Mouse (Mus musculus) stomach, embryonic 16.5 days (tissue): Measurements from ENCODE around the gene Mndal. TPM values are rescaled to one million over a fixed set of nuclear protein-coding genes. Genes with fewer than 3 reads are reported as not detected.
"Not testable (repeated sequence)": the region's sequence is repeated elsewhere in the genome, so short reads cannot be mapped to it uniquely, and the experiment has no call there.

Experiments used
- ATAC-seq: fragments of 200-750 bp; cut with Nextera tagmentation; 2 replicates; pipeline ENCODE4 v1.8.0; 2017; ENCODE audit warnings: moderate number of reproducible peaks, moderate TSS enrichment; ENCODE audit not compliant: insufficient read depth, low FRiP score
- H3K27ac ChIP-seq: fragments of 300-500 bp; sonication (generic); 2 replicates; pipeline ENCODE4 v1.5.1; 2014; ENCODE audit warnings: low read length
- H3K27me3 ChIP-seq: fragments of 300-500 bp; sonication (generic); 2 replicates; pipeline ENCODE4 v1.6.1; 2014; ENCODE audit warnings: low read length, control low read depth, mixed read lengths; ENCODE audit not compliant: control insufficient read depth, insufficient read depth
- H3K36me3 ChIP-seq: fragments of 300-500 bp; sonication (generic); 2 replicates; pipeline ENCODE4 v1.6.1; 2014; ENCODE audit warnings: low read length; ENCODE audit not compliant: control insufficient read depth, insufficient read depth
- H3K4me1 ChIP-seq: fragments of 300-500 bp; sonication (generic); 2 replicates; pipeline ENCODE4 v1.6.1; 2014; ENCODE audit warnings: low read length, control low read depth, mixed read lengths; ENCODE audit not compliant: control insufficient read depth, insufficient read depth
- H3K4me2 ChIP-seq: fragments of 300-500 bp; sonication (generic); 2 replicates; pipeline ENCODE4 v1.6.1; 2014; ENCODE audit warnings: low read depth, low read length, mixed read lengths
- H3K4me3 ChIP-seq: fragments of 300-500 bp; sonication (generic); replicated peaks from 2 replicates; pipeline ENCODE4 v1.5.1; 2014; ENCODE audit warnings: mild to moderate bottlenecking, low read length
- H3K9ac ChIP-seq: fragments of 300-500 bp; sonication (generic); 2 replicates; pipeline ENCODE4 v1.6.1; 2014; ENCODE audit warnings: low read length
- H3K9me3 ChIP-seq: fragments of 300-500 bp; sonication (generic); replicated peaks from 2 replicates; pipeline ENCODE4 v1.6.1; 2016; ENCODE audit warnings: low read length, control low read depth; ENCODE audit not compliant: control insufficient read depth
- WGBS: fragments of 180-500 bp; shearing (Covaris S2); extraction: QIAGEN DNeasy Blood & Tissue Kit; methylation state at CpG from one replicate; pipeline ENCODE4 v1.1.7; 2014; 5-methylcytosine and 5-hydroxymethylcytosine counted together
- polyA plus RNA-seq: library from polyadenylated mRNA; unstranded; fragments of >200 nt; fragmentation: Nextera tagmentation; extraction: Ambion mirVana; gene quantifications from 2 replicates; pipeline ENCODE4 v1.2.1, GENCODE M21; 2015

Mndal gene
- polyA plus RNA-seq: 4.8 and 5.4 TPM in 2 replicates

GRCm38 (mm10) chr1:173941924-173942779 is at the start of gene Mndal, which contains the start of gene Ifi203:
Mndal (minus strand) TSS chr1:173942491.
Ifi203 (minus strand) TSS chr1:173942672.
- not testable (repeated sequence) for H3K4me2 ChIP-seq, H3K27ac ChIP-seq, H3K4me3 ChIP-seq, H3K9ac ChIP-seq, H3K27me3 ChIP-seq, H3K9me3 ChIP-seq, ATAC-seq, H3K36me3 ChIP-seq, H3K4me1 ChIP-seq
- 53% methylated on average over 3 of the region's 3 CpGs for WGBS

DNA sequence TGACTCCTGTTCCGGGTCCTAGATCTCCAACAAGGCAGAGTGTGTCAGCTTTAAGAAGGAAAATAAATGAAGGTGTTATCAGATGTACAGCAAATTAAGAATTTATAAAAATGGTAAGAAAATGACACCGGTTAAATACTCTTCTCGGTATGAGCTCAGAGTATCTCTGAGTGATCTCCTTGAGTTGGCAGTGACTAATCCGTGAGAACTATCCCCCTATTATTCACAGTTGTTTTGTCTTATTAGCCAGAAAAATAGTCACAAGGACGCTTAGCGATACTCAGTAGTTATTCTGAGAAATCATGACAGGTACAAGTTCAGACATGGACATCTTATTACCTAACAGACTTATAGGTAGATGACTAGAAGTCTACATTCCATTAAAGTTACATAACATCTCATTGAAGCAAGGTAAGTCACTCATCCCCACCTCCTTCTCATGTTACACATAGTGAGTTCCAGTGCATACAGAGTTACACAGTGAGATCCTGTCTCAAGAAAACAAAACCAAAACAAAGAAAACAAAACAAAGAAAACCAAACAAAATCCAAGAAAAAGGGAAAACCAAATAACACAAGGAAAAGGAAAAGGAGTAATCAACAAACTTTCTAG is 40.5 kb upstream of the Mndal start, which contains the start of gene Ifi202b:
Ifi202b (minus strand) TSS at position 51 of the 612 bp plus-strand sequence.
- ATAC-seq, H3K36me3 ChIP-seq, H3K4me2 ChIP-seq, H3K9me3 ChIP-seq, H3K9ac ChIP-seq, H3K4me3 ChIP-seq, H3K27me3 ChIP-seq, H3K27ac ChIP-seq, H3K4me1 ChIP-seq: not testable (repeated sequence)
- WGBS: 79% methylated on average over 6 of the region's 6 CpGs

DNA sequence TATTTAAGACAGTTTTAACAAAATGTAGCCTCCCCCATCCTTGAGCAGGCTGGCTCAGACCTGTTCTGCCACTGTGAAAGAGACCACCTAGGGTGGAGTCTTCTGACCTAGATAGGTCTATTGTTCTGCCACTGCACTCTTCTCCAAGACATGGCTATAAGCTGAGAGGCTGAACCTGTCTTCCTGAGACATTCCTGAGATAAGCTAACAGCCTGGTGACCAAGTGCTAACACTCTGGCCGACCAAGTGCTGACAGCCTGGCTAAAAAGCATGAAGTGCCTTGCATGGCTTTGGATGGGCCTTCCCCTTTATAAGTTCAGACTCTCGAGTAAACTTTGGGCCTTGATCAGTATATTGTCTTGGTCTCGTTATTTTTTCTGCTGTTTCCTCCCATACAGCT is 38.7 kb upstream of the Mndal start:
- not testable (repeated sequence) for H3K27me3 ChIP-seq, ATAC-seq, H3K27ac ChIP-seq, H3K4me3 ChIP-seq, H3K36me3 ChIP-seq, H3K4me2 ChIP-seq, H3K9me3 ChIP-seq, H3K4me1 ChIP-seq, H3K9ac ChIP-seq
- 18% methylated on average over 3 of the region's 3 CpGs for WGBS

DNA sequence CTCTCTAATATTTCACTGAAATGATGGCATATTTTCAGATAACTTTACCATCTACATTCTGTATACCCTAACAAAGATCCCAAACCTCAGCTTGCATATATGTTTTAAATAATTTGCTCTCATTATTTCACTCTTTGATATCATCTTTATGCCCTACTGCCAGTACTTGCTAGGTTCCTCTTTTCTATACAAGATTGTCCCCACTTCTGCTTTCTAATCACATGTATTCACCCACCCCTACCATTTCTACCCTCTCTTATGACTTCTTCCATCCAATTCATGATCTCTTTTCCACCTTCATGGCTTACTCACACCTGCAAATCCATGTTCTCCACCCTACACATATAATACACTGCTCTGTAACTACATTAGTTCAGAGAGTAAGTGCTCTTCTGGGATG is 35.3 kb upstream of the Mndal start:
- no peak overlapping the region for H3K9ac ChIP-seq
- H3K4me1 ChIP-seq: no peaks in the 10 kb centered on the region
- H3K36me3 ChIP-seq: no peaks in the 10 kb centered on the region
- no peak overlapping the region for H3K4me2 ChIP-seq
- H3K4me3 ChIP-seq: no peak overlapping the region
- no peak for ATAC-seq
- H3K27me3 ChIP-seq: no peaks in the 10 kb centered on the region
- no peaks in the 10 kb centered on the region for H3K9me3 ChIP-seq
- no peak overlapping the region for H3K27ac ChIP-seq

GRCm38 (mm10) chr1:173973111-173973510 is 30.8 kb upstream of the Mndal start:
- no peak overlapping the region for H3K4me3 ChIP-seq
- H3K27me3 ChIP-seq: no peaks in the 10 kb centered on the region

DNA sequence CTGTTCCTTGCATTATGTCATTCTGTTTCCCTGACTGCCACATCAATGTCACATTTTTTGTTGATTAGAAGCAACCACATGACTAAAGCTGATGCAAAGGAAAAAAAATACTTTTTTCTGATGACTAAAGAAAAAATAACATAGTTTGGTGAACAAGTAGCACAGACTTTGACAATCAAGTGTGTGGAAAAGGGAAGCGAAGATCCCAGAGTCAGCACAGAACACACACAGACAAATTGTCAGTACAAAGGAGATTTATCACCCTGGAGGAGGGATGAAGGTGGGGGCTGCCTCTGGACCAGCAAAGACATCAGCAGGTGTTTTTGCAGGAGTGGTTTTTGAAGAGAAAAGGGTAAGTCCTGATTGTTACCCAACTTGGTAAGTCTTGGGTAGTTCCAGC is 19.2 kb upstream of the Mndal start:
- not testable (repeated sequence) for H3K9me3 ChIP-seq, H3K4me2 ChIP-seq, ATAC-seq, H3K36me3 ChIP-seq, H3K4me3 ChIP-seq, H3K27ac ChIP-seq, H3K27me3 ChIP-seq, H3K9ac ChIP-seq, H3K4me1 ChIP-seq
- 68% methylated on average over 1 of the region's 1 CpGs for WGBS

More at GRCm38 (mm10) chr1:173973111-173973510, 30.8 kb upstream of the Mndal start:
- Histone ChIP-seq H3K36me3 (no peaks in the 10 kb centered on the region), H3K4me1 (no peaks in the 10 kb centered on the region), H3K4me2 (no peak overlapping the region), H3K9me3 (no peaks in the 10 kb centered on the region), H3K27ac (no peak overlapping the region), H3K9ac (no peak overlapping the region)
- no peak for ATAC-seq

DNA sequence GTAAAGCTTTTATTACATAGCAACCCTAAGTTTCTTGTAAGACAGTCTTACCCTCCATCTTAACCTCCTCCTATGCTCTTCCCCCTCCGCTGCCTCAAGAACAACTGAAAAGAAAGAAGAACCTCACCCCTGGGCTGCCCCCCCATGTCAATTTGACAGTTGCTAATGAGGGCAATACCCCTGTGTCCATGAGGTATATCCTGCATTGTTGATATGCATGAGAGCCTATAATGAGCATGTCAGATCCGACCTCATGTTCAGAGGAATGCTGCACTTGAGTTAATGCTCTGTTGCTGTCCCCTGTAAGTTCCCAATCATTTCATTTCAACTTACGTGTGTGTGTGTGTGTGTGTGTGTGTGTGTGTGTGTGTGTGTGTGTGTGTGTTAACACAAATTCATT is 17.7 kb upstream of the Mndal start:
- H3K36me3 ChIP-seq, ATAC-seq, H3K9ac ChIP-seq, H3K4me1 ChIP-seq, H3K4me3 ChIP-seq, H3K27ac ChIP-seq, H3K27me3 ChIP-seq, H3K9me3 ChIP-seq, H3K4me2 ChIP-seq: not testable (repeated sequence)
- 68% methylated on average over 3 of the region's 3 CpGs for WGBS

GRCm38 (mm10) chr1:173955839-173956527 is 13.7 kb upstream of the Mndal start:
- not testable (repeated sequence) for H3K9ac ChIP-seq, H3K4me1 ChIP-seq, ATAC-seq, H3K4me2 ChIP-seq, H3K9me3 ChIP-seq, H3K36me3 ChIP-seq, H3K27me3 ChIP-seq, H3K4me3 ChIP-seq, H3K27ac ChIP-seq
- WGBS: 26% methylated on average over 3 of the region's 3 CpGs
